Mouse (Mus musculus): ENCODE measurements around the gene Gtf2f2.

Gene Gtf2f2

DNA sequence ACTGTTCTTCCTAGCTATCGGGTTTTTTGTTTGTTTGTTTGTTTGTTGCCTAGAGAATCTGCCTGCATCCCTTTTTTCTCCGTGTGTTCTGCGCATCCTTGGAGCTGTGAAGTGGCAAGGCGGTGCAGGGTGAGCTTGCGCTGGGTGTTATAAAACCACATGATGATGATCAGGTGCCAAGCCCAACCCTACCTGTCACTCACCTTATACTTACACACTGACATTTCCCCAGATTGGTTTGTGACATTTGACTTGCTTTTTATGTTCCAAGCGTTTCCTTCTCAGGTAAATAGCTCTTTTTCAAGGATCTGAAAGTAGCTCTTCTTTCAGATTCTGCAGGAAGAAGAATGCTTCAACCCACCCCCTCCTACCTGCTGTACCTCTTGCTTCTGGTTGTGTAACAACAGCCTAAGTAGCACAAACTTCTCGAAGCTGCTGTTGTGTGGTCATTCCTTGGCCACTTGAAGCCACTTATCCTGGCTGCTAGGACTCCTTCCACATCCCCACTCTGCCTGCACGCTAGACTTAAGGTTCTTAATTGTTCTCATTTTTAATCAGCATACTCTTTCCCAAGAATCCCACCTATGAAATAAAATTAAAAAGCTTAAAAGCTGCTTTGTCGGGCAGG is 143.8 kb downstream of the Gtf2f2 start:
- DNase-seq (ENCODE audit: low read depth, low spot score) = no peak

DNA sequence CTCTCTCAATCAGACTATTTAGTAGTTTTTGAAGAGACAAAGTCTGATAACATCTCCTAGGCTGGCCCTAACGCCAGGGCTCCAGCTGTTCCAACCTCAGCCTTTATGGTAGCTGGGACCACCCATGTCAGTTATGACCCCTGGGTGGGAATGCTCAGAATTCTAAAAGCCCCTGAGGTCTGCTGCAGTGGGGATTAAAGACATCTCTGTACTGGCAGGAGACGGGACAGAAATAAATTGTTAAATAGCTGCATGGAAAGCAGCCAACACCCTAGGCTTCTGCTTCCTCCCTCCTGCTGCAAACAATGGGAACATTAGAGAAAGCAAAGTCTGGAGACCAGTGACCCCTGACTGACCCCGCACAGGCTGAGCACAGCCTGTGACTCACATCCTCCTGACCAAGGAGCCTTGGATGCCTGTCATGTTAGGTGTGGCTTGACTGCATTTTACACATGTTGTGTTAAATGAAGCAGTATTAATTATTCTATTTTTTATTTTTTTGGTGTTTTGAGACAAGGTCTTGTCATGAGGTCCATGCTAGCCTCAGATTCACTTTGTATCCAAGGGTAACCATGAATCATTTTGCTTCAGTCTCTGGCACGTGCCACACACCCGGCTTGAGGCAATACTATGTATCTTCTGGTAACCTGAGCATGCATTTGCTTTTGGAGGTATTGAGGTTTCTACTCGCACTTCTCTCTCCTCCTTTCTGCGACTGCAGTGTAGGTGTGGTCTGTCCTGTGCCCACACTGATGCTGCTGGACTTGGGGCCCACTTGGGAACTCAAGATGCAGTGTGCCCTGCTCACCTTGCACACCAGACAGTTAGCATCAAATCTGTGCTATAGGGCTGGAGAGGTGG is 146.9 kb downstream of the Gtf2f2 start:
- DNase-seq (ENCODE audit: low read depth, low spot score) = no peak

DNA sequence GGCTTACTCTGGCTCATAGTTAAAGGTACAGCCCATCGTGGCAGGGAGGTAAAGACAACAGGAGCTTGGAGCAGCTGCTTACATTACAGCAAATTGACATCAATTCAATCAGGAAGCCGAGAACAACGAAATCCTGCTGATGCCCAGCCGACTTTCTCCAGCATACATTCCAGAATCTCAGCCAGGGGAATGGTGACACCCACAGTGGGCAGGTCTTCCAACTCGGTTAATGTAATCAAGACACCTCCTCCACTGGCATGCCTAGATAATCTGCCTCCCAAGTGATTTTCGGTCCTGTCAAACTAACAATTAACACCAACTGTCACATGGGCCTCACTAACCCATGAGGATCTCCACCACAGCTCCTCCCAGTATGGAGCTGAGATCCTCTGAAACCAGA is 148.0 kb downstream of the Gtf2f2 start:
- DNase-seq (ENCODE audit: low read depth, low spot score) = no peak

DNA sequence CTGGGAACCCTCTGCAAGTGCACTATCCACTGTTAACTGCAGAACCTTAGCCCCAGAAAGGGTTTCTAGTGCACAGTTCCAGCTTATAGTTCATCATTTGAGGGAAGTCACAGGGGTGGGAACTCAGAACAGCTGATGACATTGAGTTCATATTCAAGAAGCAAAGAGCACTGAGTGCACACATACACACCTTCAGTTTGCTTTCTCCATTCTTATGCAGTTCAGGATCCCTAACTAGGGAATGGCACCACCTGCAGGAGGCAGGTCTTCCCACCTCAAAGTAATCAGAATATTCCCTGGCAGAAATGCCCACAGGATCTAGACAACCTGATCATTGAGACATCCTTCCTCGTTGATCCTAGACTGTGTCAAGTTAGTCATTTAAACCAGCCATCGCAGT is 151.0 kb downstream of the Gtf2f2 start:
- DNase-seq (ENCODE audit: low read depth, low spot score) = no peak

DNA sequence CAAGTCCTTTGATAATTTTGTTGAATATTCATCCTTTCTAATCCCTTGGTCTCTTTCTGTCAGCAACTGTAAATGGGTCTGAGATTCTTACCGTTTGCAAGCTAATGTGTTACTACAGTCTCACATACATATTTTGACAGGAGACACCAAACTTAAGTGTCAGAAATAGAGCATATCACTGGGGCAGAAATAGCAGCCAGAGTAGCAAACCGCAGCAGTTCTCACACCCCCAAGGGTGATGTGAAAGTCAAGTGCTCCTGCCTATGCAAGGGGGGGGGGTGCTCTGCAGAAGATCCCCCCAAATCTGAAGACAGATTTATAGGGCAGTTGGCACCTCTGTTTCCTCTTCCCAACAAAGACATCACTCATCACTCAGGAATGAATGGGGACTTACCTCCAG is 152.5 kb downstream of the Gtf2f2 start:
- no peak for DNase-seq (ENCODE audit: low read depth, low spot score)

DNA sequence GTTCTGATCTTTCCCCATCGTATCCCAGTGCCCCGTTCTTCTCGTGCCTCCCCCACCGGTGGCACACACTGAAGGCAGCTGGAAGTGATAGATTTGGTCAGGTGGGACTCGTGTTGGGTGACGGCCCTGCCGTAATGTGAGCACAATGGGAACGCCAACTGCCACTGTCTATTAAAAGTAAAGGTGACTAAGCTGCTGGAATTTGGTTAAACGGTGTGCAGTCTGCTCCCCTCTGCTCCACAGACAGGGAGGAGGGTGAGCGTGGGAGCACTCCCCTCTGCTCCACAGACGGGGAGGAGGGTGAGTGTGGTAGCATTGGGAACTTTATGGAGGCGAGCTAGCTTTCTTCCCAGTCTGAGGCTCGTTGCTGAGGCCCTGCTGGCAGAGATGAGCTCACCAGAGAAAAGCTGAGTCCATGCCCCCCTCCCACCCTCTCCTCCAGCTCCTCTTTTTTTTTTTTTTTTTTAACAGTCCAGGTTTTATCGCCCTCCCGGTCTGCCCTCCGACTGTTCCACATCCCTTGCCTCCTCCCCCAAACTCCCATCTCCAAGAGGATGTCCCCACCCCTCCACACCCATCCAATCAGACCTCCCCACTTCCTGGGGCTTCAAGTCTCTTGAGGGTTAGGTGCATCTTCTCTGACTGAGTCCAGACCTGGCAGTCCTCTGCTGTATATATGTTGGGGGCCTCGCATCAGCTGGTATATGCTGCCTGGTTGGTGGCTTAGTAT is 155.2 kb downstream of the Gtf2f2 start:
- no peak for DNase-seq (ENCODE audit: low read depth, low spot score)

- no peak for DNase-seq (ENCODE audit: low read depth, low spot score)
These were observed 158.6 kb downstream of the Gtf2f2 start for GRCm38 (mm10) chr14:75852016-75852415.

DNA sequence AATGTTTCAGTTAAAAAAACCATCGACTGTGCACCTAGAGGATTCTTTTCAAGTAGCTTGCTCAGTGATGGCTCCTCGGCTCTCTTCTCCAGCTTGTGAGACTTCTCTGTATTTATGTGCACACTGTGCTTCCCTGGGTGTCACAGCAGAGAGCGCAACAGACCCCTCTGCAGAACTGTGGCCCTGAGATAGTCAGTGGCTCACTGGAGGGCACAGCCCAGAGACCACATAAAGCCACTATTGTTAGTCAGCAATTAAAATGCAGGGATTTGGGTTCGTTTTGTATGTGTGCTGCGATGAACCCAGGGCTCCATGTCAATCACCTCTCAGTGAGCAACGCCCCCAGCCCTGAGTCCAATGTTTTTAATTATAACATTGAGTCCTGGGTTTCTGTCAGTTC is 159.8 kb downstream of the Gtf2f2 start:
- DNase-seq (ENCODE audit: low read depth, low spot score) = no peak

GRCm38 (mm10) chr14:75849842-75850568 is 160.7 kb downstream of the Gtf2f2 start:
- DNase-seq (ENCODE audit: low read depth, low spot score) = no peak

DNA sequence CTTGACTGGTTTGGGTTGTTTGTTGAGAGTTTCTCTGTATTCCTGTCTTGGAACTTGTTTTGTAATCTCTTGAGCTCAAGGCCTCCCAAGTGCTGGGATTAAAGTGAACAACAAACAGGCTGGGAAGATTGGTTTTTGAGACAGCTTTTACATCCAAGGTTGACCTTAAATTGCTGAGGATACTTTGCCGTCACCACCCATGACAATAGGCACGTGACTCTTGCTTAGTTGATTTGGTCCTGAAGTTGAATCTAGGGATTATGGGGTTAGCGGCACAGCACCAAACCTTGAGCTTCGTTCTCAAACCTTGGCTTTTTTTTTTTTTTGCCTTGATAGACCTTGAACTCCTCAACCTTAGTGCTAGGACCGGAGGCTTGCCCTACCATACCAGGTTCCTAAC is 161.4 kb downstream of the Gtf2f2 start:
- DNase-seq (ENCODE audit: low read depth, low spot score) = no peak

DNA sequence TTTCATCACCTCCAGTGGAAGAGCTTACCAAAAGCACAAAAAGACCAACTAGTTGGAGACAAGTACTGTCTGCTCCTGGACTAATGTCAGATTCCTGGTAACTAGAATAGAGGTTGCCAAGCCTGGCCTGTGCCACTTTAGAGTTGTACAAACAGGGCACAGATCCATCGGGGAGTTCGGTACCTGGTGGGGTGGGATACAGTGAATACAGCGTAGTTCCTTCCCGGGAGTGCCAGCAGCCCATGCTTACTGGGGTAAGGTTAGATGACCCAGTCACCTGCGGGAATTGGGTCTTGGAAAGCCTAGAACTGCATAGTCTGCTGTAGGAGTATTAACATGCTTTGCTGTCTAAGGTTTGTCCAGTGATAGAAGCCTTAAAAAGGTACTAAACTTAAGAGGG is 162.2 kb downstream of the Gtf2f2 start:
- no peak for DNase-seq (ENCODE audit: low read depth, low spot score)

GRCm38 (mm10) chr14:75847669-75848068 is 163.0 kb downstream of the Gtf2f2 start:
- DNase-seq (ENCODE audit: low read depth, low spot score) = no peak
